Mouse (Mus musculus) heart, embryonic 16.5 days (tissue): ENCODE results near the gene Cd68. TPM values are rescaled to one million over a fixed set of nuclear protein-coding genes. Genes with fewer than 3 reads are reported as not detected.

Source experiments
- ATAC-seq: fragments of 200-750 bp; cut with Nextera tagmentation; replicated peaks from 2 replicates; pipeline ENCODE4 v1.8.0; 2017; ENCODE audit warnings: moderate number of reproducible peaks; ENCODE audit not compliant: insufficient read depth, low FRiP score; ENCODE audit errors: extremely low read depth
- H3K27ac ChIP-seq: fragments of 300-500 bp; sonication (generic); 2 replicates; pipeline ENCODE4 v1.5.1; 2014; ENCODE audit warnings: mild to moderate bottlenecking, low read length, control low read depth, moderate library complexity
- H3K27me3 ChIP-seq: fragments of 300-500 bp; sonication (generic); 2 replicates; pipeline ENCODE4 v1.6.1; 2014; ENCODE audit warnings: low read length, mixed read lengths; ENCODE audit not compliant: control insufficient read depth, insufficient read depth
- H3K36me3 ChIP-seq: fragments of 300-500 bp; sonication (generic); 2 replicates; pipeline ENCODE4 v1.6.1; 2014; ENCODE audit not compliant: control insufficient read depth, insufficient read depth
- H3K4me1 ChIP-seq: fragments of 300-500 bp; sonication (generic); 2 replicates; pipeline ENCODE4 v1.6.1; 2014; ENCODE audit warnings: low read length, mixed read lengths; ENCODE audit not compliant: control insufficient read depth, insufficient read depth
- H3K4me2 ChIP-seq: fragments of 300-500 bp; sonication (generic); 2 replicates; pipeline ENCODE4 v1.6.1; 2014; ENCODE audit warnings: low read depth, mild to moderate bottlenecking, control low read depth, low read length
- H3K4me3 ChIP-seq: fragments of 300-500 bp; sonication (generic); 2 replicates; pipeline ENCODE4 v1.5.1; 2014; ENCODE audit warnings: mild to moderate bottlenecking, control low read depth, low read length
- H3K9ac ChIP-seq: fragments of 300-500 bp; sonication (generic); 2 replicates; pipeline ENCODE4 v1.6.1; 2014; ENCODE audit warnings: low read length, control low read depth
- H3K9me3 ChIP-seq: fragments of 300-500 bp; sonication (generic); replicated peaks from 2 replicates; pipeline ENCODE4 v1.6.1; 2016; ENCODE audit warnings: low read length; ENCODE audit not compliant: control insufficient read depth
- WGBS: fragments of 180-500 bp; shearing (Covaris S2); extraction: QIAGEN DNeasy Blood & Tissue Kit; methylation state at CpG from one replicate; pipeline ENCODE4 v1.1.7; 2014; 5-methylcytosine and 5-hydroxymethylcytosine counted together
- polyA plus RNA-seq: library from polyadenylated mRNA; unstranded; fragments of >200 nt; fragmentation: Nextera tagmentation; extraction: Ambion mirVana; gene quantifications from 2 replicates; pipeline ENCODE4 v1.2.1, GENCODE M21; 2015

Gene Cd68
- polyA plus RNA-seq, 1 experiment from 2014 or later, result 12.3 TPM

- Histone ChIP-seq H3K4me1 (peaks cover 24% of the 10 kb centered on the region), H3K27me3 (no peaks in the 10 kb centered on the region), H3K4me2 (peak within 1 kb of the TSS; percentile 18), H3K4me3 (no peak within 1 kb of the TSS), H3K9ac (peak within 1 kb of the TSS; percentile 54), H3K36me3 (no peaks in the 10 kb centered on the region), H3K9me3 (no peaks in the 10 kb centered on the region), H3K27ac (peak within 1 kb of the TSS; percentile 86)
- no peak; the same call in 1 of the 2 replicates for ATAC-seq
- 56% methylated on average over 10 of the region's 10 CpGs for WGBS
Measured at GRCm38 (mm10) chr11:69685526-69686148, 19.7 kb upstream of the Cd68 start, which contains the start of gene Tnfsf13. Tnfsf13 (minus strand) TSS chr11:69685784.

DNA sequence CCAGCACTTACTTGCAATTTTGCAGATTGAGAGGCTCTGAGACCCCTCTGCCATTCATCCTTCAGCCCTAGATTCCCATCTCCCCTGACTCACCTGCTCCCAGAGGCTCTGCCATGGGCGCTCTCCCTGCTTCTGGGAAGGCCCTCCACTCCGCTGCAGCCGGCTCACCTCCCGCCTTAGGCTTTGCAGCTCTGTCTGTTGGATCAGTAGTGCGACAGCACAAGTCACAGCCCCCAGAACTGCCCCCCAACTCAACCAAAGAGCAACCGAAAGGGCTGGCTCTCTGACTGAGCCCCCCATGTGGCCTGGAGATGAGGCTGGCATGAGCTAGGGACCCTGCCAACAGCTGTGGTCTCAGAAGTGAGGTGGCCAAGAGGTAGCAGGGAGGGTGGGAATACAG lies 19.0 kb upstream of the Cd68 start:
- Histone ChIP-seq H3K27ac (peak overlapping the region; percentile 86), H3K4me3 (no peak overlapping the region), H3K36me3 (no peaks in the 10 kb centered on the region), H3K4me2 (no peak overlapping the region), H3K9ac (0 out of 2 replicates have a peak overlapping the region, but pooled peaks have one; percentile 32), H3K9me3 (no peaks in the 10 kb centered on the region), H3K27me3 (no peaks in the 10 kb centered on the region), H3K4me1 (peaks cover 27% of the 10 kb centered on the region)
- WGBS, result 86% methylated on average over 6 of the region's 6 CpGs
- ATAC-seq, result no peak

- Histone ChIP-seq H3K9ac (no peak overlapping the region), H3K4me1 (peaks cover 31% of the 10 kb centered on the region), H3K27me3 (no peaks in the 10 kb centered on the region), H3K4me2 (no peak overlapping the region), H3K36me3 (peaks cover 4% of the 10 kb centered on the region; the same call in 1 of the 2 replicates), H3K9me3 (no peaks in the 10 kb centered on the region), H3K4me3 (no peak overlapping the region), H3K27ac (no peak overlapping the region)
- no peak for ATAC-seq
- 74% methylated on average over 12 of the region's 12 CpGs for WGBS
Measured at GRCm38 (mm10) chr11:69684128-69684745, 18.3 kb upstream of the Cd68 start.

DNA sequence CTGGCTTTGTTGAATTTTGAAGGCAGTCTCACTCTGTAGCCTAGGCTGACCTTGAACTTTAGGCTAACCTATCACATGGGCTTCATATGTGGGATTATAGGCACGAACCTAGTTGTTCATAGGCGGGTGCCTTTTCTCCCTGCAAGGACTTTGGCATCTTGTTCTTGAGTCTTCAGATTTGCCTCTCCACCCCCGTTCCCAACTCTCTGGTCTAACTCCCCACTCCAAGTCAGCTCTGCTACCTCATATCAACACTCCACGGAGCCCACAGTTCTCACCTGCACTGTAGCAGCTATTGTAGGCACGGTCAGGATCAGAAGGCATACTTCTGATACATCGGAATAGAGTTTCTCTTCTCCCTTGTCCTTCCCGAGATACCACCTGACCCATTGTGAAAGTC lies 17.6 kb upstream of the Cd68 start:
- 70% methylated on average over 7 of the region's 7 CpGs for WGBS
- H3K27ac ChIP-seq, result peak overlapping the region; percentile 49
- H3K4me3 ChIP-seq, result no peak overlapping the region
- no peaks in the 10 kb centered on the region for H3K9me3 ChIP-seq
- no peaks in the 10 kb centered on the region for H3K27me3 ChIP-seq
- peaks cover 31% of the 10 kb centered on the region for H3K4me1 ChIP-seq
- peak overlapping the region; percentile 56; the same call in 1 of the 2 replicates for H3K9ac ChIP-seq
- ATAC-seq, result no peak
- no peak overlapping the region for H3K4me2 ChIP-seq
- H3K36me3 ChIP-seq, result peaks cover 6% of the 10 kb centered on the region

DNA sequence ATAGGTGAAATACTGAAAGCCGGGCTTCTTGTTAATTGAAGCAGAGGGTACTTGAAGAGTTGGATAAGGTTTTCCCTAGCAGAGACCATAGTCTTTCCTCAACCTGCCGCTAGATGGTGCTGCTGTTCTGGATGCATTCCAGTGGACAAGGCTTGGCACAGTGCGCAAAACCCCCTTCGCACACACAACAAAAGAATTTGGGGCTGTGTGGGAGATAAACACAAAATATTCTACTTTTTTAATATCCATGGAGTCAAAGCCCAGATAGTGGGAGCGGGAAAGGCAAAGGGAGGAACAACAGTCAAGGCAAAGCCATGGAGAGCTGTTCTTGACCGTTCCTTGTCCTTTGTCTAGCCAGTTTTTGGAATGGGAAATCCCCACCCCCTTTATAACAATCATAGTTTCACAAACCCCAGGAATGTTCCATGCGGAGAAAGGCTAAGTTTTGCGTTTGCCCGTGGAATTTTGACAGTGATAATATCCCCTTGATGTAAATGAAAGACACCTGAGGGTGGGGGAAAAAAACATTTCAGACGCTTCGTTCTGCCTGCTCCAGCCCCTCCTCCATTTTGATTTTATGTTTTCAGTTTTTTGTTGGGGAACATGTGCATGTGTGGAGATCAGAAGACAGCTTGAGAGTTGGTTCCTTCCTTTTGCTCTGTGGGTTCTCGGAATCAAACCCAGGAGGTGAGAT lies 17.0 kb upstream of the Cd68 start:
- no peaks in the 10 kb centered on the region for H3K9me3 ChIP-seq
- H3K4me2 ChIP-seq, result peak overlapping the region; percentile 78
- H3K36me3 ChIP-seq, result peaks cover 12% of the 10 kb centered on the region
- no peaks in the 10 kb centered on the region for H3K27me3 ChIP-seq
- H3K4me3 ChIP-seq, result peak overlapping the region; percentile 90
- WGBS, result 22% methylated on average over 12 of the region's 12 CpGs
- ATAC-seq, result 0 out of 2 replicates have a peak, but pooled peaks have one; percentile 33
- H3K27ac ChIP-seq, result peak overlapping the region; percentile 97
- peaks cover 31% of the 10 kb centered on the region for H3K4me1 ChIP-seq
- H3K9ac ChIP-seq, result peak overlapping the region; percentile 56

- peaks cover 17% of the 10 kb centered on the region for H3K36me3 ChIP-seq
- ATAC-seq, result no peak
- peak overlapping the region; percentile 78 for H3K4me2 ChIP-seq
- H3K9ac ChIP-seq, result peak overlapping the region; percentile 88
- H3K27me3 ChIP-seq, result no peaks in the 10 kb centered on the region
- WGBS, result 24% methylated on average over 24 of the region's 24 CpGs
- H3K4me3 ChIP-seq, result peak overlapping the region; percentile 90
- H3K9me3 ChIP-seq, result no peaks in the 10 kb centered on the region
- peaks cover 31% of the 10 kb centered on the region for H3K4me1 ChIP-seq
- peak overlapping the region; percentile 97 for H3K27ac ChIP-seq
Measured at GRCm38 (mm10) chr11:69682209-69682839, 16.4 kb upstream of the Cd68 start.

DNA sequence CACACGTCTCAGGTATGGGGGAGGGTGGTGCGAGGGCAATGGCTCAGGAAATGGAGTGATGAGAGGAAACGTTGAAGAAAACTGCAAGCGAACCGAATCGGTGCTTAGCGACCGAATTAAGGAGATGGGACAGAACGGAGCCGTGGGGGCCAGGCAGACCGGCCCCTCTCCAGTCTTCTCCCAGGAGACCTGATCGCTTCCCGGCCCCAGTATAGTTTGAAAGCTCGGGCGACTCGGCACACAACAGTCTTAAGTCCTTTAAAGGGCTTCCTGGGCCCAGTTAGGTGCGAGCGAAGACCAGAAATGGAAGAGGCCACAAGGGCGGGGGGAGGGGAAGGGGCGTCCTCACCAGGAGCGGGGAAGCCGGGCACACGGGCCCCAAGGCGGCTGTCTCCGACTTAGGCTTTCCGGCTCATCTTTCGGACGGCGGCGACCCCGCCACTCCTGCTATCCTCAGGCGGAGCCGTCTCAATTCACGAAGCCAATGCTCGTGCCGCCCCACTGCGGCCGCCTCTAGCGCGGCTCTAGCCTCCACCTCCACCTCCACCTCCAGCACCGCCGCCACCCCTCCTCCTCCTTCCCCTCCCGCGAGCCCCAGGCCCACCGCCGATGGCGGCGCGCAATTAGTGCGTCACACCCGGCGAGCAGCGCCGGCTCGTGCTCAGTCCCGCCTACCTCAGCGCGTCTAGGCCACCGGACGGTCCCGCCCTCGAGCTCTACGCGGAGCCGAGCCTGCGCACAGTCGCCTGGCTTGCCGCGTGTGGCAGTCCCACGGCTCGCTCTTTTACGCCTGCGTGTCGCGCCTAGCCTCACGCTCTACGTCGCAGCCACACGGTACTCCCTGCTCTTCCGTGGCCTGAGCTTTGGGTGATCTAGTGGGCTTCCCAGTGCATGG lies 15.6 kb upstream of the Cd68 start, which contains the start of gene Senp3:
Senp3 (minus strand) TSS at position 771 of the 895 bp plus-strand sequence.
- no peaks in the 10 kb centered on the region for H3K27me3 ChIP-seq
- peak within 1 kb of the TSS; percentile 78 for H3K4me2 ChIP-seq
- under 1% methylated on average over 78 of the region's 80 CpGs for WGBS
- peak within 1 kb of the TSS; percentile 88 for H3K9ac ChIP-seq
- H3K4me1 ChIP-seq, result peaks cover 31% of the 10 kb centered on the region
- H3K36me3 ChIP-seq, result peaks cover 23% of the 10 kb centered on the region
- no peaks in the 10 kb centered on the region for H3K9me3 ChIP-seq
- H3K4me3 ChIP-seq, result peak within 1 kb of the TSS; percentile 90
- H3K27ac ChIP-seq, result peak within 1 kb of the TSS; percentile 97
- ATAC-seq, result peak; percentile 93
